ENCODE assay signal across 24 mouse cellular contexts in genomic region chr11:74574768-74575434, GRCm38 (mm10). TPM values are rescaled to one million over a fixed set of nuclear protein-coding genes. Genes with fewer than 3 reads are reported as not detected.
DNase-seq lines count a peak whose midpoint lies in the region; ATAC-seq lines count a peak whose summit lies in the region.
"Had no signal": no experiment of that assay in that cellular context is flagged by ENCODE, and none has a peak within 500 bp of the region (broad histone marks: within the 10 kb centered on the region; RNA-seq: fewer than 3 reads in every experiment).

No protein-coding gene starts in this region.

- H3K9ac ChIP-seq in liver, embryonic 16.5 days (ENCODE audit: low read depth, low read length), result no peak overlapping the region
- no peak overlapping the region for H3K9ac ChIP-seq in hindbrain, embryonic 11.5 days (ENCODE audit: low read depth, low read length)
- H3K9ac ChIP-seq: embryonic facial prominence, embryonic 15.5 days; forebrain, embryonic 12.5 days; hindbrain, embryonic 15.5 days; limb, embryonic 15.5 days; neural tube, embryonic 13.5 days had no signal

- peaks cover 79% of the 10 kb centered on the region for H3K4me1 ChIP-seq in liver, embryonic 16.5 days (ENCODE audit: control insufficient read depth, low read depth, low read length)
- H3K4me1 ChIP-seq in hindbrain, embryonic 11.5 days (replicated peaks; ENCODE audit: control insufficient read depth, insufficient read depth, low read length), result no peaks in the 10 kb centered on the region
- H3K4me1 ChIP-seq: limb, embryonic 15.5 days had no signal

- no peak overlapping the region for H3K4me3 ChIP-seq in liver, embryonic 16.5 days (ENCODE audit: low read depth, low read length)
- no peak overlapping the region for H3K4me3 ChIP-seq in hindbrain, embryonic 11.5 days (ENCODE audit: low read depth, low read length)
- H3K4me3 ChIP-seq: embryonic facial prominence, embryonic 15.5 days; forebrain, embryonic 12.5 days; hindbrain, embryonic 15.5 days; limb, embryonic 15.5 days; neural tube, embryonic 13.5 days had no signal

- H3K4me2 ChIP-seq in liver, embryonic 16.5 days (ENCODE audit: low read depth, low read length), result peak overlapping the region; percentile 63; the same call in 1 of the 2 replicates
- H3K4me2 ChIP-seq in hindbrain, embryonic 11.5 days (replicated peaks; ENCODE audit: low read depth, low read length), result no peak overlapping the region
- H3K4me2 ChIP-seq: embryonic facial prominence, embryonic 15.5 days; forebrain, embryonic 12.5 days; heart, embryonic 11.5 days; hindbrain, embryonic 15.5 days; limb, embryonic 15.5 days; midbrain, embryonic 11.5 days; neural tube, embryonic 13.5 days had no signal

- peak; percentile 58 for DNase-seq in adrenal gland, postnatal 14 days
- no peak for DNase-seq in adrenal gland, adult (ENCODE audit: inconsistent age in 2 of 2, low spot score in 1 of 2)
- peak; percentile 51 for DNase-seq in MEL-GATA-1-ER (ENCODE audit: extremely low read depth, low read depth)
- DNase-seq in hindbrain, embryonic 11.5 days (ENCODE audit: low spot score), result no peak
- DNase-seq in heart, adult 8-10 months (ENCODE audit: low spot score), result no peak
- DNase-seq in heart, postnatal 4 days, result no peak
- DNase-seq: cerebellum, postnatal 10 days; embryo, embryonic 11 days; gastrocnemius, postnatal 36 days; heart, postnatal 14 days; kidney, adult 18-20 months; kidney, postnatal 14 days; layer of hippocampus, adult 9-11 months had no signal

- H3K36me3 ChIP-seq in liver, embryonic 16.5 days (ENCODE audit: control insufficient read depth, insufficient read depth), result no peaks in the 10 kb centered on the region
- H3K36me3 ChIP-seq in hindbrain, embryonic 11.5 days (ENCODE audit: control insufficient read depth, insufficient read depth, low read length), result no peaks in the 10 kb centered on the region
- H3K36me3 ChIP-seq: embryonic facial prominence, embryonic 15.5 days; forebrain, embryonic 12.5 days; hindbrain, embryonic 15.5 days; limb, embryonic 15.5 days; neural tube, embryonic 13.5 days had no signal

- no peaks in the 10 kb centered on the region for H3K9me3 ChIP-seq in liver, embryonic 16.5 days (replicated peaks; ENCODE audit: control insufficient read depth, low read length)
- H3K9me3 ChIP-seq in hindbrain, embryonic 11.5 days (ENCODE audit: control insufficient read depth, low read length), result no peaks in the 10 kb centered on the region
- H3K9me3 ChIP-seq: embryonic facial prominence, embryonic 15.5 days; forebrain, embryonic 12.5 days; hindbrain, embryonic 15.5 days; limb, embryonic 15.5 days; neural tube, embryonic 13.5 days had no signal

- H3K27me3 ChIP-seq in liver, embryonic 16.5 days (ENCODE audit: control insufficient read depth, insufficient read depth, low read depth, low read length), result no peaks in the 10 kb centered on the region
- H3K27me3 ChIP-seq in hindbrain, embryonic 11.5 days (ENCODE audit: control insufficient read depth, insufficient read depth, low read length), result no peaks in the 10 kb centered on the region
- H3K27me3 ChIP-seq: embryonic facial prominence, embryonic 15.5 days; forebrain, embryonic 12.5 days; hindbrain, embryonic 15.5 days; limb, embryonic 15.5 days; neural tube, embryonic 13.5 days had no signal

- WGBS in liver, embryonic 16.5 days (ENCODE audit: insufficient replicate concordance), result 26% methylated on average over 4 of the region's 4 CpGs
- 81% methylated on average over 4 of the region's 4 CpGs for WGBS in hindbrain, embryonic 11.5 days

- ATAC-seq in erythroblast, adult 5-6 weeks (replicated peaks; ENCODE audit: low FRiP score, poor library complexity, severe bottlenecking), result peak; percentile 32; the same call in 1 of the 2 replicates
- ATAC-seq in liver, embryonic 16.5 days (ENCODE audit: low read depth), result peak; percentile 44
- no peak for ATAC-seq in hindbrain, embryonic 11.5 days (ENCODE audit: low FRiP score)
- ATAC-seq: activated CD4-positive, CD25-positive, alpha-beta regulatory T cell, adult 4 months had no signal

- H3K27ac ChIP-seq in liver, embryonic 16.5 days (ENCODE audit: low read length), result peak overlapping the region; percentile 99
- no peak overlapping the region for H3K27ac ChIP-seq in hindbrain, embryonic 11.5 days (ENCODE audit: low read depth, low read length)
- H3K27ac ChIP-seq: embryonic facial prominence, embryonic 15.5 days; forebrain, embryonic 12.5 days; hindbrain, embryonic 15.5 days; limb, embryonic 15.5 days; neural tube, embryonic 13.5 days had no signal

RNA-seq across cellular contexts. Expression of gene Rap1gap2, which starts 35.8 kb away (rescaled TPM):
- 12.6 and 12.8 TPM in 2 replicates for total RNA-seq in adrenal gland, postnatal 14 days (2021)
- total RNA-seq in erythroblast, adult 5-6 weeks (2015; ENCODE audit: low replicate concordance), result 2.1 and 2.7 TPM in 2 replicates
- total RNA-seq in erythroblast, adult 5-6 weeks (2017; ENCODE audit: low replicate concordance), result 3.7 and 5.2 TPM in 2 replicates
- polyA plus RNA-seq in liver, embryonic 16.5 days (2015; fragmentation: Nextera tagmentation; extraction: Ambion mirVana), result 0.63 and 1.2 TPM in 2 replicates
- 2.7 and 3.1 TPM in 2 replicates for polyA plus RNA-seq in hindbrain, embryonic 11.5 days (2014; fragmentation: Nextera tagmentation; extraction: Ambion mirVana)
- total RNA-seq in heart, adult 8-10 months (2022), result 10 to 100 TPM; 74.3 to 93.7 (median 83.1) TPM
- 10 to 100 TPM; 47.8 to 53.8 TPM for total RNA-seq in heart, postnatal 4 days (2021)

RNA-seq across cellular contexts. Expression of gene Ccdc92b, which starts 44.5 kb away (rescaled TPM):
- total RNA-seq in adrenal gland, postnatal 14 days (2021), result 2.9 and 3.1 TPM in 2 replicates
- 91.3 and 114 TPM in 2 replicates for total RNA-seq in erythroblast, adult 5-6 weeks (2015; ENCODE audit: low replicate concordance)
- total RNA-seq in erythroblast, adult 5-6 weeks (2017; ENCODE audit: low replicate concordance), result 89.9 and 92.6 TPM in 2 replicates
- polyA plus RNA-seq in liver, embryonic 16.5 days (2015; fragmentation: Nextera tagmentation; extraction: Ambion mirVana), result 8.3 and 10.4 TPM in 2 replicates
- 1.2 and 1.7 TPM in 2 replicates for polyA plus RNA-seq in hindbrain, embryonic 11.5 days (2014; fragmentation: Nextera tagmentation; extraction: Ambion mirVana)
- under 1 TPM; 0.09 to 0.47 (median 0.21) TPM for total RNA-seq in heart, adult 8-10 months (2022)
- total RNA-seq in heart, postnatal 4 days (2021), result under 1 TPM; 0.60 to 0.72 TPM
- total RNA-seq: monocyte, adult 5-6 weeks had no signal
- polyA plus RNA-seq: activated CD4-positive, CD25-positive, alpha-beta regulatory T cell, adult 4 months had no signal

Comparison
In these comparisons a context has a peak if more than half of its experiments do, and no peak if none do; other contexts are left out.
1. DNase-seq: peak in adrenal gland, postnatal 14 days (single experiment) and MEL-GATA-1-ER (single experiment); none in adrenal gland, adult (0 of 2), hindbrain, embryonic 11.5 days (single experiment), heart, adult 8-10 months (single experiment) and heart, postnatal 4 days (single experiment).
2. RNA of gene Ccdc92b, which starts 44.5 kb away (total RNA-seq): 89.9 to 114 TPM in erythroblast, adult 5-6 weeks; 2.9 to 3.1 TPM in adrenal gland, postnatal 14 days, 0.60 to 0.72 TPM in heart, postnatal 4 days and 0.09 to 0.47 TPM in heart, adult 8-10 months; every median in the first group is over 10 times any median in the second.